Mouse (Mus musculus): ENCODE measurements around the gene Golga3. TPM values are rescaled to one million over a fixed set of nuclear protein-coding genes. Genes with fewer than 3 reads are reported as not detected.
A peak's percentile ranks its signal among the peaks of the same experiment; 100 is the strongest.

The Golga3 gene
- polyA plus RNA-seq, 1 experiment from 2014 or later, result 27.8 TPM

DNA sequence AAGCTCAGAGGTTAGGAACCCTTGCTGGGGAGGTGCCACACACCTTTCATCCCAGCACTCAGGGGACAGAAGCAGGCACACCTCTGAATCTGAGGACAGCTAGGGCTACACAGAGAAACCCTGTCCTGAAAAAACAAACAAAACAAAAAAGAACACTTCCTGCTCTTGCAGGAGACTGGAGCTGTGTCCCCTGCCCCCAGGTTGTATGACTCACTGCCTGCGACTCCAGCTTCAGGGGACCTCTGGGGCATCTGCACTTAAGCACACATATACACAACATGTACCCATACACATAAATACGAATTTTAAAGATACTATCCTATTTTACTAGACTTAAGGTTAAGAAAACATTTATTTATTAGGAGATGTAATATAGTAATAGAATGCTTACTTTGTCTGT lies 67.6 kb downstream of the Golga3 start:
- H3K27ac ChIP-seq (replicated peaks), result no peak overlapping the region
- ATAC-seq (ENCODE audit: low FRiP score, low read depth), result no peak
- no peaks in the 10 kb centered on the region for H3K9me3 ChIP-seq
- no peak overlapping the region for H3K4me3 ChIP-seq
- 87% methylated on average over 2 of the region's 2 CpGs for WGBS
- peaks cover 85% of the 10 kb centered on the region for H3K36me3 ChIP-seq
- no peaks in the 10 kb centered on the region for H3K27me3 ChIP-seq
- H3K9ac ChIP-seq (replicated peaks), result no peak overlapping the region
- H3K4me2 ChIP-seq (replicated peaks), result no peak overlapping the region
- no peaks in the 10 kb centered on the region for H3K4me1 ChIP-seq

DNA sequence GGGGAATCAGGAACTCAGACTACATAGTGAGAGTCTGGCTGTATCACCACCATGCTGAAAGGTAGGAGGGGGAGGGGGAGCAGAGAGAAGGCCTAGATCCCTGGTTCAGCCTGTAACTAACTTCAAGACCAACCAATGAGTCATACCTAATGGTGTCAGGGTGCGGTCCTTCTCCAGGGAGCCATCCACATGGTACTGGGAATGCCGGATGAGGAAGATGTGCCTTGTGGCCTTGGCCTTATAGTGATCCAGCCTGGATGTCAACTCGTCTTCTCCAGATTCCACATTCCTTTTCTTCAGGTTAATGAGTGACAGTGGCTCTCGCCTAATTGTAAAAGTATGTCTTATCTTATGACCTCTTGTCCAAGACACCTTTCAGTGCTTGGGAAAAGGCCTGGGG lies 90.4 kb downstream of the Golga3 start:
- no peak for ATAC-seq (ENCODE audit: low FRiP score, low read depth)
- Histone ChIP-seq H3K27ac (replicated peaks) (no peak overlapping the region), H3K4me3 (no peak overlapping the region), H3K4me1 (peaks cover 6% of the 10 kb centered on the region), H3K9me3 (no peaks in the 10 kb centered on the region), H3K36me3 (peaks cover 40% of the 10 kb centered on the region), H3K27me3 (no peaks in the 10 kb centered on the region), H3K9ac (replicated peaks) (no peak overlapping the region), H3K4me2 (replicated peaks) (no peak overlapping the region)
- 90% methylated on average over 4 of the region's 4 CpGs for WGBS

DNA sequence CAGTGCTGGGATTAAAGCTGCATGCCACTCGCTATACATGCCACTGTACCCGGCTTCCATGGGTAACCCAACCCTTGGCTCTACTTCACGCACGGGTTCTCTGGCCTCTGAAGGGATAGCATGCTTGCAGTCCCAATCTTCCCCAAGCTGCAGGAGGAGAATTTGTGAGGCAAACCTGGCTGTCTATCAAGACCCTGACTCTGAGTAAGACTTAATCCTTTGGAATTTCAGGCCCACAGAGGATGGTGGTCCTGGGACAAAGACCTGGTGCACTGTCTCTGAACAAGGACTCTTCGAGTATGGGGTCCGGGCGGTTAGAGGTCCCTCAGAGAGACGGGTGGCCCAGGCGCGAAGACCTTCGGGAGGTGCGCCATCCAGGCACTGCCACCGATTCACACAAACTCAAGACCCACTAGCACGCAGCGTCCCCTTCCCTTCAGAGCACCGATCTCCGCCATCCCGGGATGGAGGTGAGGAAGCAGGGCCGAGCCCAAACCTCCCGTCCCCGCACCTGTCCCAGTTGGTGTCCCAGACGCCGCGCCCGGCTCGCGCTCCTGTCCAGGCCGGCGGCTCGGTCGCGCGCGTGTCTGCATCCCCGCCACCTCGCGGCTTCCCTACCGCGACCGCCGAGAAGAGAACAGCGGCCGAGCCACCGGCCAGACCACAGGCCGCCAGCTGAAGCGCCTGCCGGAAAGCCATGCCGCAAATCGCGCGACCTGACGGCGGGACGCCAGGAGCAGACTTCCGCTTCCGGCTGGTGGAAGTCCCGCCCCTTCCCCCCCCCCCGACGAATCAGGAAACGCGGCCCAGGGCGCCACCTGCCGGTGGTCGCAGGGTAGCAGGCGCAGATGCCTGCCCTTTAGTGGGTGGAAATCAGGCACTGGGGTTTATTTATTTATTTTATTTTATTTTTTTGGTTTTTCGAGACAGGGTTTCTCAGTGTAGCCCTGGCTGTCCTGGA lies 92.9 kb downstream of the Golga3 start, which contains the start of gene Pgam5:
Pgam5 (minus strand) TSS at position 773 of the 961 bp plus-strand sequence.
- H3K4me2 ChIP-seq (replicated peaks), result peak within 1 kb of the TSS; percentile 95
- under 1% methylated on average over 49 of the region's 66 CpGs for WGBS
- no peaks in the 10 kb centered on the region for H3K27me3 ChIP-seq
- H3K36me3 ChIP-seq, result peaks cover 28% of the 10 kb centered on the region
- peak within 1 kb of the TSS; percentile 91 for H3K9ac ChIP-seq (replicated peaks)
- H3K4me1 ChIP-seq, result peaks cover 6% of the 10 kb centered on the region
- no peaks in the 10 kb centered on the region for H3K9me3 ChIP-seq
- peak; percentile 86 for ATAC-seq (ENCODE audit: low FRiP score, low read depth)
- peak within 1 kb of the TSS; percentile 81 for H3K4me3 ChIP-seq
- H3K27ac ChIP-seq (replicated peaks), result peak within 1 kb of the TSS; percentile 57

DNA sequence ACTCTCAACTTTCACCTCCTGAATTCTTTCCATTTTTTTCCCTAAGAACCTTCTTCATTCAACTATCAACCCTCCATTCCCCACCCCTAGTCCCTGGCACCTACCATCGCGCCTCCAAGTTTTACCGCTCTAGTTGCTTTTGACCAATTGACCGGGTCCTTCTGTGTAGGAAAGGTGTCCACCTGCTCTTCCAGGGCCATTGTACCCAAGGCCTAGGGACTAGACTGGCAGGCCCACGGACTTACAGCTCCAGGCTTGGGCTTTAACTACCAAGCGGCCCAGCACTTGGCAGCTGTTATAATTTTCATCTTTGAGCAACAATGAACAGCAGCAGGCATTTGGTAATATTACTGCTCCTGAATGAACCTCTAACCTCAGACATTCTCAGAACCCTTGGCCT lies 93.7 kb downstream of the Golga3 start:
- 92% methylated on average over 6 of the region's 6 CpGs for WGBS
- no peak overlapping the region for H3K4me2 ChIP-seq (replicated peaks)
- peaks cover 20% of the 10 kb centered on the region for H3K36me3 ChIP-seq
- no peak for ATAC-seq (ENCODE audit: low FRiP score, low read depth)
- H3K4me1 ChIP-seq, result peaks cover 6% of the 10 kb centered on the region
- no peak overlapping the region for H3K9ac ChIP-seq (replicated peaks)
- no peak overlapping the region for H3K27ac ChIP-seq (replicated peaks)
- H3K4me3 ChIP-seq, result no peak overlapping the region
- no peaks in the 10 kb centered on the region for H3K27me3 ChIP-seq
- H3K9me3 ChIP-seq, result no peaks in the 10 kb centered on the region

DNA sequence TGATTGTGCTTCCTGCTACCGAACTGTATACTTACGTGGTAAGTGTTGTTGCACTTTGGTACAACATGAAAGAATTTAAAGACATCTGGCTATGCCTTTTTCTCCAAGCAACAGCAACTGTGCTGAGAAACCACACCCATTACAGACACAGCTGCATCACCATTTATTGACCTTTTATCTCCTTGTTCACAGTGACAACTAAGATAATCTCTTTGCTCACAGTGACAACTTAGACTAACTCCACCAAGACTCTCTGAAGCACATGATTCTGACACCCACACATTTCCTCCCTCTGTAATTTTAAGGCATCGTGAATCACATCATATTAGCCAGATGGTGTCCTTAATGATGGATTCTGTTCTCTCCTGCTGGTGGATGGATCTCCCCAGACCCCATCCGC lies 97.6 kb downstream of the Golga3 start:
- Histone ChIP-seq H3K9ac (replicated peaks) (no peak overlapping the region), H3K4me2 (replicated peaks) (no peak overlapping the region), H3K27me3 (no peaks in the 10 kb centered on the region), H3K4me1 (no peaks in the 10 kb centered on the region), H3K9me3 (no peaks in the 10 kb centered on the region), H3K4me3 (no peak overlapping the region), H3K27ac (replicated peaks) (no peak overlapping the region), H3K36me3 (no peaks in the 10 kb centered on the region)
- ATAC-seq (ENCODE audit: low FRiP score, low read depth), result no peak
- 86% methylated on average over 4 of the region's 4 CpGs for WGBS

DNA sequence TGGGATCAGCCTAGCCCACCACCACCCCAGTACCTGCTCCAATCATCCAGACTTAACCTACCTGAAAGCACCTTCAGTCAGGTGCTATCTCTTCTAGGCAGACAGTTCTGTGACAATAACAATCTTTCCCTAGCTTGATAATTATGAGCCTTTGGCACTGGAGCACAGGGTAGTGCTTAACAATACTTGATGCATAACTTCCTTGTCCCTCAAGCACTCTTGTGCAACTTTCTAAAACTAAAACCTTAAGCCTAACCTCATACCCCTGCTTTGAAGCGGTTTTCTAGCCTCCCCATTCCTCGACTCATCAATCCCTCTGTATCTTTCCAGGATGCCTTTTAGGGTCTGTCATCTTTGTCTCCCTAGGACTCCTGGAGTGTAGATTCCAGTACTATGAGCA lies 98.3 kb downstream of the Golga3 start:
- Histone ChIP-seq H3K9ac (replicated peaks) (no peak overlapping the region), H3K4me1 (no peaks in the 10 kb centered on the region), H3K4me2 (replicated peaks) (no peak overlapping the region), H3K4me3 (no peak overlapping the region), H3K9me3 (no peaks in the 10 kb centered on the region), H3K36me3 (no peaks in the 10 kb centered on the region), H3K27me3 (no peaks in the 10 kb centered on the region), H3K27ac (replicated peaks) (no peak overlapping the region)
- 61% methylated on average over 2 of the region's 2 CpGs for WGBS
- ATAC-seq (ENCODE audit: low FRiP score, low read depth), result no peak

Other genes with a start within 250 kb of the Golga3 start
- gene Zfp932, start 180.2 kb upstream of the Golga3 start, polyA plus RNA-seq (2016; fragmentation: Nextera tagmentation; extraction: Ambion mirVana), result 25.5 and 26.2 TPM in 2 replicates
- 5.2 and 8.9 TPM in 2 replicates for gene Gm17655, start 104.2 kb upstream of the Golga3 start, polyA plus RNA-seq (2016; fragmentation: Nextera tagmentation; extraction: Ambion mirVana)
- 1.4 TPM in 2 replicates for gene Gm35315, start 82.3 kb upstream of the Golga3 start, polyA plus RNA-seq (2016; fragmentation: Nextera tagmentation; extraction: Ambion mirVana)
- gene Plcxd1, start 76.7 kb upstream of the Golga3 start, polyA plus RNA-seq (2016; fragmentation: Nextera tagmentation; extraction: Ambion mirVana), result 1.1 and 1.3 TPM in 2 replicates
- 39.3 and 43.8 TPM in 2 replicates for gene Gtpbp6, start 68.5 kb upstream of the Golga3 start, polyA plus RNA-seq (2016; fragmentation: Nextera tagmentation; extraction: Ambion mirVana)
- gene Zfp605, start 66.6 kb upstream of the Golga3 start, polyA plus RNA-seq (2016; fragmentation: Nextera tagmentation; extraction: Ambion mirVana), result 10.9 and 12.0 TPM in 2 replicates
- 89.7 and 97.4 TPM in 2 replicates for gene Chfr, start 40.9 kb upstream of the Golga3 start, polyA plus RNA-seq (2016; fragmentation: Nextera tagmentation; extraction: Ambion mirVana)
- 36.9 and 39.6 TPM in 2 replicates for gene Ankle2, start 54.3 kb downstream of the Golga3 start, polyA plus RNA-seq (2016; fragmentation: Nextera tagmentation; extraction: Ambion mirVana)
- 89.0 and 89.4 TPM in 2 replicates for gene Pgam5, start 93.2 kb downstream of the Golga3 start, polyA plus RNA-seq (2016; fragmentation: Nextera tagmentation; extraction: Ambion mirVana)
- 10.0 and 11.1 TPM in 2 replicates for gene Pxmp2, start 109.5 kb downstream of the Golga3 start, polyA plus RNA-seq (2016; fragmentation: Nextera tagmentation; extraction: Ambion mirVana)
- 29.6 and 31.9 TPM in 2 replicates for gene Pole, start 109.6 kb downstream of the Golga3 start, polyA plus RNA-seq (2016; fragmentation: Nextera tagmentation; extraction: Ambion mirVana)
- gene P2rx2, start 166.5 kb downstream of the Golga3 start, polyA plus RNA-seq (2016; fragmentation: Nextera tagmentation; extraction: Ambion mirVana), result 1.2 and 1.7 TPM in 2 replicates
- gene Lrcol1, start 168.0 kb downstream of the Golga3 start, polyA plus RNA-seq (2016; fragmentation: Nextera tagmentation; extraction: Ambion mirVana), result not detected in 2 replicates